Mouse (Mus musculus) myocyte (in vitro differentiated cells): ENCODE measurements around the gene Nemf. TPM values are rescaled to one million over a fixed set of nuclear protein-coding genes. Genes with fewer than 3 reads are reported as not detected.

Experiments
- H3K27me3 ChIP-seq: one replicate; pipeline ENCODE4 v1.6.1; 2011; ENCODE audit not compliant: control insufficient read depth, insufficient read depth, insufficient read length
- H3K36me3 ChIP-seq: one replicate; pipeline ENCODE4 v1.6.1; 2011; ENCODE audit not compliant: control insufficient read depth, insufficient read depth
- H3K4me2 ChIP-seq: one replicate; pipeline ENCODE4 v1.6.1; 2011; ENCODE audit warnings: low read depth, control low read depth
- H3K4me3 ChIP-seq: one replicate; pipeline ENCODE4 v1.5.1; 2011; ENCODE audit warnings: mild to moderate bottlenecking, control low read depth, moderate library complexity
- H3K79me2 ChIP-seq: one replicate; pipeline ENCODE4 v1.6.1; 2011; ENCODE audit not compliant: control insufficient read depth, insufficient read depth
- H3ac ChIP-seq: one replicate; pipeline ENCODE4 v1.6.1; 2011; ENCODE audit not compliant: control insufficient read depth, insufficient read length
- CEBPB ChIP-seq: IDR thresholded peaks from 2 replicates; pipeline ENCODE4 v1.6.1; 2011; ENCODE audit warnings: mild to moderate bottlenecking, moderate library complexity; ENCODE audit not compliant: poor library complexity, insufficient read depth, severe bottlenecking
- E2F4 ChIP-seq: IDR thresholded peaks from one replicate; pipeline ENCODE4 v1.6.1; 2011; ENCODE audit warnings: mild to moderate bottlenecking, control low read depth, moderate library complexity; ENCODE audit not compliant: insufficient read depth
- MAX ChIP-seq: IDR thresholded peaks from one replicate; pipeline ENCODE4 v1.6.1; 2011; ENCODE audit warnings: low read depth, mild to moderate bottlenecking, control low read depth
- MYOD1 ChIP-seq, 3 experiments: IDR thresholded peaks; one replicate each; pipeline ENCODE4 v1.6.1; 2011; ENCODE audit warnings: control low read depth in 2 of 3, low read depth in 2 of 3, mild to moderate bottlenecking in 2 of 3, moderate library complexity in 1 of 3; ENCODE audit not compliant: insufficient read length in 2 of 3, control insufficient read depth in 1 of 3
- MYOG ChIP-seq, 3 experiments: IDR thresholded peaks; one replicate each; pipeline ENCODE4 v1.6.1; 2011; ENCODE audit warnings: control low read depth in 2 of 3, low read depth in 2 of 3, mild to moderate bottlenecking in 2 of 3; ENCODE audit not compliant: insufficient read length in 2 of 3, control insufficient read depth in 1 of 3, insufficient read depth in 1 of 3
- POLR2A ChIP-seq: IDR thresholded peaks from one replicate; pipeline ENCODE4 v1.6.1; 2011; ENCODE audit warnings: low read depth, mild to moderate bottlenecking, control low read depth, moderate library complexity; ENCODE audit not compliant: insufficient read length
- POLR2AphosphoS2 ChIP-seq: IDR thresholded peaks from one replicate; pipeline ENCODE4 v1.6.1; 2011; ENCODE audit warnings: low read depth, control low read depth; ENCODE audit not compliant: insufficient read length
- REST ChIP-seq: IDR thresholded peaks from one replicate; pipeline ENCODE4 v1.6.1; 2011; ENCODE audit warnings: mild to moderate bottlenecking, control low read depth, moderate library complexity; ENCODE audit not compliant: insufficient read depth, insufficient read length
- SRF ChIP-seq: IDR thresholded peaks from one replicate; pipeline ENCODE4 v1.6.1; 2011; ENCODE audit warnings: low read depth; ENCODE audit not compliant: control insufficient read depth, insufficient read length
- TCF12 ChIP-seq: IDR thresholded peaks from one replicate; pipeline ENCODE4 v1.6.1; 2011; ENCODE audit warnings: mild to moderate bottlenecking, control low read depth; ENCODE audit not compliant: poor library complexity, insufficient read depth, severe bottlenecking
- TCF3 ChIP-seq: IDR thresholded peaks from one replicate; pipeline ENCODE4 v1.6.1; 2011; ENCODE audit warnings: low read depth, control low read depth; ENCODE audit not compliant: insufficient read length
- USF1 ChIP-seq: IDR thresholded peaks from one replicate; pipeline ENCODE4 v1.6.1; 2011; ENCODE audit warnings: low read depth, mild to moderate bottlenecking, control low read depth, moderate library complexity
- polyA plus RNA-seq: library from polyadenylated mRNA; unstranded; fragments of >200 nt; fragmentation: generic; extraction: Trizol; gene quantifications from one replicate; pipeline ENCODE4 v1.2.1, GENCODE M21; 2012; ENCODE audit warnings: missing spikeins

Gene Nemf
- polyA plus RNA-seq, 1 experiment = 6.8 TPM

GRCm38 (mm10) chr12:69293815-69294214 is 63.1 kb downstream of the Nemf start:
- Histone ChIP-seq H3K27me3 (no peaks in the 10 kb centered on the region), H3K79me2 (peaks cover 26% of the 10 kb centered on the region), H3K4me3 (no peak overlapping the region), H3K4me2 (no peak overlapping the region), H3ac (no peak overlapping the region), H3K36me3 (no peaks in the 10 kb centered on the region)
- no peak for TF ChIP-seq TCF12
- no peak for TF ChIP-seq POLR2A
- no peak for TF ChIP-seq CEBPB
- no peak for TF ChIP-seq SRF
- TF ChIP-seq MAX = no peak
- TF ChIP-seq MYOD1 (IDR thresholded peaks at IDR 0.05; ENCODE audit: control insufficient read depth in 1 of 3, insufficient read length in 2 of 3, low read depth in 2 of 3) = no peak
- no peak for TF ChIP-seq POLR2AphosphoS2
- no peak for TF ChIP-seq E2F4

GRCm38 (mm10) chr12:69292401-69292800 is 64.6 kb downstream of the Nemf start:
- H3ac ChIP-seq = no peak overlapping the region
- no peaks in the 10 kb centered on the region for H3K27me3 ChIP-seq
- TF ChIP-seq MYOD1 (IDR thresholded peaks at IDR 0.05; ENCODE audit: control insufficient read depth in 1 of 3, insufficient read length in 2 of 3, low read depth in 2 of 3) = no peak
- TF ChIP-seq REST = no peak
- no peak for TF ChIP-seq TCF12
- TF ChIP-seq TCF3 = no peak
- TF ChIP-seq SRF = no peak
- TF ChIP-seq E2F4 = no peak
- no peaks in the 10 kb centered on the region for H3K36me3 ChIP-seq
- no peak overlapping the region for H3K4me2 ChIP-seq
- H3K4me3 ChIP-seq = no peak overlapping the region
- H3K79me2 ChIP-seq = peaks cover 12% of the 10 kb centered on the region

GRCm38 (mm10) chr12:69288699-69289098 is 68.3 kb downstream of the Nemf start:
- no peaks in the 10 kb centered on the region for H3K27me3 ChIP-seq
- H3K4me3 ChIP-seq = no peak overlapping the region
- H3K4me2 ChIP-seq = no peak overlapping the region
- H3ac ChIP-seq = no peak overlapping the region
- H3K36me3 ChIP-seq = no peaks in the 10 kb centered on the region
- no peaks in the 10 kb centered on the region for H3K79me2 ChIP-seq
- TF ChIP-seq TCF12 = no peak
- no peak for TF ChIP-seq REST
- TF ChIP-seq CEBPB = no peak
- TF ChIP-seq POLR2A = no peak
- no peak for TF ChIP-seq TCF3
- no peak for TF ChIP-seq MAX
- no peak for TF ChIP-seq MYOD1 (IDR thresholded peaks at IDR 0.05; ENCODE audit: control insufficient read depth in 1 of 3, insufficient read length in 2 of 3, low read depth in 2 of 3)
- TF ChIP-seq MYOG (IDR thresholded peaks at IDR 0.05; ENCODE audit: control insufficient read depth in 1 of 3, insufficient read depth in 1 of 3, insufficient read length in 2 of 3, low read depth in 2 of 3) = no peak
- TF ChIP-seq POLR2AphosphoS2 = no peak
- TF ChIP-seq E2F4 = no peak
- no peak for TF ChIP-seq USF1
- no peak for TF ChIP-seq SRF

GRCm38 (mm10) chr12:69287535-69287934 is 69.4 kb downstream of the Nemf start:
- H3ac ChIP-seq = no peak overlapping the region
- TF ChIP-seq POLR2AphosphoS2 = no peak
- no peak for TF ChIP-seq SRF
- H3K27me3 ChIP-seq = no peaks in the 10 kb centered on the region
- H3K4me2 ChIP-seq = no peak overlapping the region
- H3K79me2 ChIP-seq = no peaks in the 10 kb centered on the region
- H3K36me3 ChIP-seq = no peaks in the 10 kb centered on the region
- no peak overlapping the region for H3K4me3 ChIP-seq

- Histone ChIP-seq H3K27me3 (no peaks in the 10 kb centered on the region), H3K36me3 (no peaks in the 10 kb centered on the region), H3K4me2 (no peak overlapping the region), H3ac (no peak overlapping the region), H3K79me2 (no peaks in the 10 kb centered on the region), H3K4me3 (no peak overlapping the region)
- TF ChIP-seq E2F4 (no peak), POLR2AphosphoS2 (no peak), REST (no peak), TCF12 (no peak), CEBPB (no peak), TCF3 (no peak), SRF (no peak), USF1 (no peak), MAX (no peak), MYOD1 (IDR thresholded peaks at IDR 0.05; ENCODE audit: control insufficient read depth in 1 of 3, insufficient read length in 2 of 3, low read depth in 2 of 3) (no peak), MYOG (IDR thresholded peaks at IDR 0.05; ENCODE audit: control insufficient read depth in 1 of 3, insufficient read depth in 1 of 3, insufficient read length in 2 of 3, low read depth in 2 of 3) (no peak), POLR2A (no peak)
These were observed 73.8 kb downstream of the Nemf start for GRCm38 (mm10) chr12:69283146-69283545.
